11 mouse cellular contexts compared by ENCODE assay signal in the genomic region with DNA sequence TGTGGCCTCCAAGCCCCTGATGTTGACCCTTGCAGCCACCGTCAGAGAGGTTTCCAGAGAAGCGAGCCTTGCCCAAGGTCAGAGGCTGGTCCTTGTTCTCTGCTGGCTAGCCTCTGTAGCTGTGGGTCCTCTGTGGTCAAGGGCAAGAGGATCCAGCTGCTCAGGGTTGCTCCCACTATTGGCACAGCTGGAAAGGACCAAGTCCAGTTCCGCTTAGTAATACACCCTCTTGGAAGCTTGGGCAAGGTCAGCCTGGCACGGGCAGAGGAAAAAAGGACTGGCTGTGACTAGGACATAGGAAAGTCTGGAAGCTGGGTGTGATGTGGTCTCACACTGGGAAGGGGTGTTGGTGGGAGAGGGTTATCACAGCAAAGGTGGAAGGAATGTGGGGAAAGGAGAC.
DNase-seq lines count a peak whose midpoint lies in the region; ATAC-seq lines count a peak whose summit lies in the region.
"Had no signal": no experiment of that assay in that cellular context is flagged by ENCODE, and none has a peak within 500 bp of the region (broad histone marks: within the 10 kb centered on the region; RNA-seq: fewer than 3 reads in every experiment).

No protein-coding gene starts in this region.

- no peak overlapping the region for H3K27ac ChIP-seq in kidney, embryonic 16.5 days (ENCODE audit: low read length)
- peak overlapping the region; percentile 79 for H3K27ac ChIP-seq in hindbrain, embryonic 12.5 days
- peak overlapping the region; percentile 68 for H3K27ac ChIP-seq in neural tube, embryonic 12.5 days
- H3K27ac ChIP-seq: macrophage had no signal

- H3K4me3 ChIP-seq in kidney, embryonic 16.5 days (ENCODE audit: low read length) = no peak overlapping the region
- H3K4me3 ChIP-seq in hindbrain, embryonic 12.5 days = no peak overlapping the region
- H3K4me3 ChIP-seq in neural tube, embryonic 12.5 days = no peak overlapping the region

- no peak overlapping the region for H3K4me2 ChIP-seq in kidney, embryonic 16.5 days (replicated peaks; ENCODE audit: low read depth, low read length)
- no peak overlapping the region for H3K4me2 ChIP-seq in hindbrain, embryonic 12.5 days (replicated peaks)
- H3K4me2 ChIP-seq in neural tube, embryonic 12.5 days (replicated peaks) = peak overlapping the region; percentile 45; the same call in 1 of the 2 replicates

- no peaks in the 10 kb centered on the region for H3K9me3 ChIP-seq in kidney, embryonic 16.5 days (ENCODE audit: low read length)
- no peaks in the 10 kb centered on the region for H3K9me3 ChIP-seq in hindbrain, embryonic 12.5 days (replicated peaks)
- H3K9me3 ChIP-seq in neural tube, embryonic 12.5 days = no peaks in the 10 kb centered on the region

- ATAC-seq in kidney, embryonic 16.5 days (ENCODE audit: low FRiP score, low TSS enrichment) = peak; percentile 14; the same call in 1 of the 2 replicates
- ATAC-seq in hindbrain, embryonic 12.5 days (ENCODE audit: low FRiP score) = no peak
- ATAC-seq in neural tube, embryonic 12.5 days (ENCODE audit: low FRiP score, low read depth) = no peak

- H3K9ac ChIP-seq in kidney, embryonic 16.5 days (replicated peaks; ENCODE audit: low read length) = no peak overlapping the region
- H3K9ac ChIP-seq in hindbrain, embryonic 12.5 days = peak overlapping the region; percentile 13; the same call in 1 of the 2 replicates
- H3K9ac ChIP-seq in neural tube, embryonic 12.5 days = no peak overlapping the region

- no peaks in the 10 kb centered on the region for H3K27me3 ChIP-seq in kidney, embryonic 16.5 days (ENCODE audit: insufficient read depth, low read length)
- H3K27me3 ChIP-seq in hindbrain, embryonic 12.5 days = no peaks in the 10 kb centered on the region
- H3K27me3 ChIP-seq in neural tube, embryonic 12.5 days (replicated peaks) = no peaks in the 10 kb centered on the region

- H3K4me1 ChIP-seq in kidney, embryonic 16.5 days (ENCODE audit: insufficient read depth, low read length) = peaks cover 24% of the 10 kb centered on the region
- peaks cover 67% of the 10 kb centered on the region for H3K4me1 ChIP-seq in hindbrain, embryonic 12.5 days
- H3K4me1 ChIP-seq in neural tube, embryonic 12.5 days = peaks cover 70% of the 10 kb centered on the region

- DNase-seq in kidney, postnatal 14 days = no peak
- peak; percentile 38 for DNase-seq in brain, adult 2 months (ENCODE audit: low read depth, low spot score)
- no peak for DNase-seq in MN1 (ENCODE audit: low spot score)
- no peak for DNase-seq in cerebellum, postnatal 25 days
- no peak for DNase-seq in frontal cortex, adult 2 months (ENCODE audit: extremely low spot score in 1 of 2, low spot score in 1 of 2)
- DNase-seq: heart, postnatal 10 days; thymus, postnatal 14 days had no signal

- 71% methylated on average over 4 of the region's 4 CpGs for WGBS in kidney, embryonic 16.5 days
- 79% methylated on average over 4 of the region's 4 CpGs for WGBS in hindbrain, embryonic 12.5 days
- 78% methylated on average over 4 of the region's 4 CpGs for WGBS in neural tube, embryonic 12.5 days

- no peaks in the 10 kb centered on the region for H3K36me3 ChIP-seq in kidney, embryonic 16.5 days (ENCODE audit: insufficient read depth, low read length)
- H3K36me3 ChIP-seq in hindbrain, embryonic 12.5 days = no peaks in the 10 kb centered on the region
- no peaks in the 10 kb centered on the region for H3K36me3 ChIP-seq in neural tube, embryonic 12.5 days
